Mouse (Mus musculus) stomach, embryonic 15.5 days (tissue): ENCODE results near the gene Gm49380. TPM values are rescaled to one million over a fixed set of nuclear protein-coding genes. Genes with fewer than 3 reads are reported as not detected.

Source experiments
- ATAC-seq: fragments of 200-750 bp; cut with Nextera tagmentation; 2 replicates; pipeline ENCODE4 v1.8.0; 2017; ENCODE audit warnings: low read depth, moderate number of reproducible peaks, moderate TSS enrichment; ENCODE audit not compliant: insufficient read depth, low FRiP score
- H3K27ac ChIP-seq: fragments of 300-500 bp; sonication (generic); 2 replicates; pipeline ENCODE4 v1.5.1; 2015; ENCODE audit warnings: mild to moderate bottlenecking, inconsistent platforms
- H3K27me3 ChIP-seq: fragments of 300-500 bp; sonication (generic); replicated peaks from 2 replicates; pipeline ENCODE4 v1.6.1; 2015; ENCODE audit warnings: inconsistent platforms
- H3K36me3 ChIP-seq: fragments of 300-500 bp; sonication (generic); 2 replicates; pipeline ENCODE4 v1.6.1; 2015; ENCODE audit warnings: inconsistent platforms
- H3K4me1 ChIP-seq: fragments of 300-500 bp; sonication (generic); 2 replicates; pipeline ENCODE4 v1.6.1; 2015; ENCODE audit warnings: inconsistent platforms
- H3K4me2 ChIP-seq: fragments of 300-500 bp; sonication (generic); 2 replicates; pipeline ENCODE4 v1.6.1; 2015; ENCODE audit warnings: mild to moderate bottlenecking, inconsistent platforms
- H3K4me3 ChIP-seq: fragments of 300-500 bp; sonication (generic); replicated peaks from 2 replicates; pipeline ENCODE4 v1.5.1; 2015; ENCODE audit warnings: inconsistent platforms
- H3K9ac ChIP-seq: fragments of 300-500 bp; sonication (generic); 2 replicates; pipeline ENCODE4 v1.6.1; 2015; ENCODE audit warnings: inconsistent platforms
- H3K9me3 ChIP-seq: fragments of 300-500 bp; sonication (generic); 2 replicates; pipeline ENCODE4 v1.6.1; 2016; ENCODE audit warnings: inconsistent platforms
- WGBS: fragments of 180-500 bp; shearing (Covaris S2); methylation state at CpG from one replicate; pipeline ENCODE4 v1.1.7; 2015; 5-methylcytosine and 5-hydroxymethylcytosine counted together
- polyA plus RNA-seq: library from polyadenylated mRNA; unstranded; fragments of >200 nt; fragmentation: Nextera tagmentation; extraction: Ambion mirVana; gene quantifications from 2 replicates; pipeline ENCODE4 v1.2.1, GENCODE M21; 2015

Gm49380 gene
- polyA plus RNA-seq, 1 experiment from 2014 or later = 0.14 TPM

DNA sequence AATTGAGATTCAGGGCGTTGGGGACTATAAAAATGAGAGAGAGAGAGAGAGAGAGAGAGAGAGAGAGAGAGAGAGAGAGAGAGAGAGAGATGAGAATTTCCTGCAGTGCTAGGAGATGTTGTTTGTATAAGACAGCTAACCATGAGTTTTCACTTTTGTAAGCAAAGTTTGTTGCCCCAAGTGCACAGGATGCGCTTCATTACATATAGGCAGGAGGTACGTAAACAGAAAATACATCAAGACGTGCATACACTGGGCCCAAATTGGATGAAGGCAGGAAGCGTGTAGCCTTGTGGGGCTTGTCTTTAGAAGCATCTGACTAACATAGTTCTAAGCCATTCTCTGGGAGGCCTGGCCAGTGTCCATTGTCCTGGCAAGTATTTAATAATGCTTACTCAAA, 95.5 kb downstream of the Gm49380 start:
- no peak for ATAC-seq
- H3K9me3 ChIP-seq = no peaks in the 10 kb centered on the region
- no peak overlapping the region for H3K27ac ChIP-seq
- no peak overlapping the region for H3K4me2 ChIP-seq
- H3K36me3 ChIP-seq = no peaks in the 10 kb centered on the region
- H3K4me3 ChIP-seq = no peak overlapping the region
- no peak overlapping the region for H3K9ac ChIP-seq
- 68% methylated on average over 5 of the region's 5 CpGs for WGBS
- no peaks in the 10 kb centered on the region for H3K27me3 ChIP-seq
- no peaks in the 10 kb centered on the region for H3K4me1 ChIP-seq

Other genes with a start within 250 kb of the Gm49380 start
- gene Thy1, start 70.1 kb downstream of the Gm49380 start, polyA plus RNA-seq = 1.1 and 1.4 TPM in 2 replicates
- 12.0 and 12.9 TPM in 2 replicates for gene Usp2, start 46.5 kb downstream of the Gm49380 start, polyA plus RNA-seq
- gene Mfrp, start 11.8 kb downstream of the Gm49380 start, polyA plus RNA-seq = 0.18 TPM in 2 replicates
- gene C1qtnf5, start 6.3 kb downstream of the Gm49380 start, polyA plus RNA-seq = 2.8 and 3.3 TPM in 2 replicates
- 59.9 and 60.8 TPM in 2 replicates for gene Rnf26, start within 50 bp of the Gm49380 start, polyA plus RNA-seq
- 38.3 and 43.0 TPM in 2 replicates for gene Mcam, start 21.0 kb upstream of the Gm49380 start, polyA plus RNA-seq
- 12.4 and 13.6 TPM in 2 replicates for gene Cbl, start 120.5 kb upstream of the Gm49380 start, polyA plus RNA-seq
- 0.23 TPM in 1 of 2 replicates, not detected in the other for gene Ccdc153, start 127.2 kb upstream of the Gm49380 start, polyA plus RNA-seq
- gene Pdzd3, start 138.0 kb upstream of the Gm49380 start, polyA plus RNA-seq = 2.5 and 2.9 TPM in 2 replicates
- 8.9 TPM in 2 replicates for gene Nlrx1, start 155.1 kb upstream of the Gm49380 start, polyA plus RNA-seq
- 4.6 and 5.1 TPM in 2 replicates for gene Abcg4, start 175.1 kb upstream of the Gm49380 start, polyA plus RNA-seq
- 20.3 and 21.4 TPM in 2 replicates for gene Hinfp, start 192.2 kb upstream of the Gm49380 start, polyA plus RNA-seq
- gene C2cd2l, start 206.8 kb upstream of the Gm49380 start, polyA plus RNA-seq = 7.9 and 10.1 TPM in 2 replicates
- gene Dpagt1, start 212.5 kb upstream of the Gm49380 start, polyA plus RNA-seq = 33.2 and 33.5 TPM in 2 replicates
- 260 and 267 TPM in 2 replicates for gene H2afx, start 221.2 kb upstream of the Gm49380 start, polyA plus RNA-seq
- gene Hmbs, start 230.7 kb upstream of the Gm49380 start, polyA plus RNA-seq = 155 and 202 TPM in 2 replicates
- gene Vps11, start 248.2 kb upstream of the Gm49380 start, polyA plus RNA-seq = 25.8 and 26.4 TPM in 2 replicates